Mouse (Mus musculus) kidney, adult 9 months (tissue): ENCODE results near the gene Plch2.
"Not testable (repeated sequence)": the region's sequence is repeated elsewhere in the genome, so short reads cannot be mapped to it uniquely, and the experiment has no call there.

ENCODE experiments used
- DNase-seq: peaks from one replicate; pipeline ENCODE4 v3.0.0; 2022

The Plch2 gene

GRCm38 (mm10) chr4:155056724-155057123 lies at the start of gene Plch2:
Gene Plch2, minus strand, starts transcription at chr4:155056784.
- no peak for DNase-seq

DNA sequence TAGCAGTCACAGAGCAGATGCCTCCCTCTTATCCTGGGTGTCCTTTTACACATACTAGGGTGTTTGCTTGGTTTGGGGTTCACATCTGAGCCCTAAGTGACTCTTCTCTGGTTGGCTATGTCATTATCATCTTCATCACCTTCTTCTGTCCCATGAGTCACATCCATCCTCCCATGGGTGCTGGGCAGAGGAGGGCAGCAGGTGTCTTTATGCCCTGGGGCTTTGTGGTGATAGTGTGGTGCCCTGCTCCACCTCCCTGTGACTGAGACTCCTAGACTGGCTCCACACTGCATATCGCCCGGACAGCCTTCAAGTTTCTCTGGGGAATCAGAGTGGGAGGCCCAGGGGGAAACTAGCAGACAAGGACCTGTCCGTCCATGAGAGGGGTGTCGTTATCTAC lies 42.0 kb upstream of the Plch2 start:
- DNase-seq, result no peak

- no peak for DNase-seq
Measured at GRCm38 (mm10) chr4:155097452-155097851, 40.9 kb upstream of the Plch2 start.

DNA sequence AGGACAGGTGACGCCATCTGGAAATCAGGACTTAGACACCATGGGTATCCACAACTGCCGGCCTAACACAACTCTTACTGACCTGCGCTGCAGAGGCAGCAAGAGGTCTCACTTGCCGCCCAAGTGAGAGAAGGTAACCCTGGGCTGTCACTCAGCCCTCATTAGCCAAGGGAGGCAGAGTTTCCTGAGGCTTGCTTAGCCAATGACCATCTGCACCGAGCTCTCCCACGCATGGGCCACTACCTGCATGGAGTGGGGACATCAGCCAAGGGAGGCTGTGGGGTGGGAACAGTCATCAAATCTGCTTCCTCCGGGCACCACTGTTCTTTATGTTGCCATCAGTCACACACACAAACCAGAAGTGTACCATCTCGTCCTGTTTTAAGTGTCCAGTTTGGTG lies 39.4 kb upstream of the Plch2 start:
- no peak for DNase-seq

GRCm38 (mm10) chr4:155095238-155095900 lies 38.8 kb upstream of the Plch2 start:
- peak; percentile 91 for DNase-seq

DNA sequence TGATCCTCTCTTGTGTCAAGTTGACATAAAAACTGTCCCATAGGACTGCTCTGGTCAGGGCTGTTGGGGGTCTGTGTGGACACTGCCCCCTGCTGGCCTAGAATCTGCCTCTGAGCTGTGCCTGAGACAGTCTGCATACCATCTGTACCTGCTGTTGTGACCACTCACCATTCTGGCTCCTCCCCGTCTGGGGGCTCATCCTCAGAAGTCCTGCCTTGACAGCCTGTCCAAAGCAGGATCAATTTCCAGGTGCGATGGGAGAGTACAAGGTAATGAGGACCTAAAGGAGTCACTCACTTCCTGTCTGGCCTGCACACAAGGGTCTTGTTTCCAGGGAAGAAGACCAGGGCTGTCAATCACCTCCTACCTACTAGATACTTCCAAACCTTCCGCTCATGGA lies 38.0 kb upstream of the Plch2 start:
- peak; percentile 52 for DNase-seq

DNA sequence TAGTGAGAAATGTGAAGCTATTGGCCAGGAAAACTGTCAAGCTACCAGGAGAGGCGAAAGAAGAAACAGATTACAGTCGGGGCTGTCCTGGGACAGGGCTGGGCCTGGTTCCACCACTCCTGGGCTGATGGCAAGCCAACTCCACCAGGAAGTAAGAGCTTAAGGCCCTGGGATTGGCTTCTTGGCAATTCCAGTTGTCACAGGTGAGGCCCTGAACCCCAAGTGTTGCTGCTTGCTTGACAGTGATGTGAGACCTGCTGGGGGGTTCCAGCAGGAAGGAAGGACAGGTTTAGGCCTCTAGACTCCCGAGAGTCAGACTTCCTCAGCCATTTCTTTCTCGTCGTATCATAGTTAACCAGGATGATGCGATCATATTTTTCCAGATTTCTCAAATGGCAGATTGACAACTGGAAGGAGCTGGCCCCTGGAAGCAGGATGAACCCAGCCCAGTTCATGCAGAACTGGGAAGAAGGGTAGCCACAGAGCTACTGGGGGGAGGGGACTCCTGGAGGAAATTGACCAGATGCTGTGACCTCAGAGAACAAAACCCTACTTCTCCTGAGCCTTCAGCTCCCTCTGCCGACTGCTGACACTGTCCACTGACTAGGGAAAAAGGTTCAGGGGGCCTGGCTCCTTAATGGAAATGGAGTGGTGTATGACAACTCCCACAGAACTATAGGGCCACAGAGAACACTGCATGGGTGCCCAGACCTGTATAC lies 37.0 kb upstream of the Plch2 start:
- DNase-seq, result no peak

- no peak for DNase-seq
Measured at GRCm38 (mm10) chr4:155092718-155093430, 36.3 kb upstream of the Plch2 start.

GRCm38 (mm10) chr4:155090688-155091449 lies 34.3 kb upstream of the Plch2 start:
- no peak for DNase-seq

DNA sequence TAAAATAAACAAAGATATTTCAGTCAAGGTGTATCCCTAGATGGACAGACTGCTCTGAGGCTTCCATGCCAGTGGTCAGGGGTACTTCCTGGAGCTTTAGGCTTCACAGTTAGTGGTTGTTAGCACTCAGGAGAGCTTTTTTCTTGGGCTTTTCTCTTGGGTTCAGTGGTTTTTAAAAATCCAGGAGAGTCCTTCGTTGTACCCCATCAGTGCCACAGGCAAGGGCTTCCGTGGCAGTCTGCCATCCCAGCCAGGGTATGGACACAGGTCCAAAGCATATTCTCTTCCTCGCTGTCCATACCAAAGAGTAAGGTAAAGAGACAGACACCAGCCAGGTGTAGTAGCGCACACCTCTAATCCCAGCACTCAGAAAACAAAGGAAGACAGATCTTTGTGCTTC lies 33.6 kb upstream of the Plch2 start:
- no peak for DNase-seq

GRCm38 (mm10) chr4:155089241-155089640 lies 32.7 kb upstream of the Plch2 start:
- no peak for DNase-seq

DNA sequence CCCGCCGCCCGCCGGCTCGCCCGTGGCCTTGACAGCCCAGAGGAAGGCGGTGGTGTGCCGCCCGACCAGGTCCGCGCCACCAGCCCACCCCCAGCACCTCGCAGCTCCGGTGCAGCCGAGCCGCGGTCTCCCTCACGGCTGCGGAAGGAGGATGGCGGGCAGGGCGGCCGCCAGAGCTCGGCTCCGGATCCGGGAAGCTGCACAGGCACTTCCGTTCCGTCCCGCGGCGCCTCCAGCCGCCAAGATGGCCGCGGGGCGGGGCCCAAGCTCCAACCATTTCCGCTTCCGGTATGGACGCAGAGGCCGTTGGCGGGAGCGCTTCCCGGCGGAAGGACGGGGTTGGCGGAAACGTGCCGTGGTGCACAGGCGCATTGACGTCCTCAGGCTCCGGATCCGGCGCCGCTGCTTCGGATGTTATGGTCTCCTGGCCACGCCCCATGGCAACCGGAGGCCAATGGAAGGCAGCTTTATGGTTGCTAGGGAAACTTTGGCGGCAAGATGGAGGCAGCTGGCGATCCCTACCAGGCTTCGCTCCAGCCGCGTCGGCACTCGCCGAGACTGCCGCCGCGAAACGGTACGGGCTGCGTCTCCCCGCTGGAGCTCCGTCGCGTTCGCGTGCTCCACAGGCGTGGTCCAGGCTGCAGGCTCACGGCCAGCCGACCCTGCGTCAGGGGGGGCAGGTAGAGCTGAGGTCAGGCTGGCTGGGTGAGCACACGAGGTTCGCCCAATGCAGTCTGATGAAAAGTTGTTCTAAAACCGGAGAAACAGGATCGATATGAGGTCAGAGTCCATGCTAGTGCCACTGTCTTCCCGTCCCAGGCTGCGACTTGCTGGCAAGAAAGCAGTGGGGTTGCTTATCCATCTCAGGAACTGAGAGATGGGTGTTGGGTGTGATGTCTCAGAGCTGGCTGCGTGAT lies 29.8 kb upstream of the Plch2 start, which contains the start of the genes Rer1 and Morn1:
Rer1 (minus strand) TSS at position 275 of the 917 bp plus-strand sequence.
Morn1 (plus strand) TSS at position 470 of the 917 bp plus-strand sequence.
- peak; percentile 100 for DNase-seq

DNA sequence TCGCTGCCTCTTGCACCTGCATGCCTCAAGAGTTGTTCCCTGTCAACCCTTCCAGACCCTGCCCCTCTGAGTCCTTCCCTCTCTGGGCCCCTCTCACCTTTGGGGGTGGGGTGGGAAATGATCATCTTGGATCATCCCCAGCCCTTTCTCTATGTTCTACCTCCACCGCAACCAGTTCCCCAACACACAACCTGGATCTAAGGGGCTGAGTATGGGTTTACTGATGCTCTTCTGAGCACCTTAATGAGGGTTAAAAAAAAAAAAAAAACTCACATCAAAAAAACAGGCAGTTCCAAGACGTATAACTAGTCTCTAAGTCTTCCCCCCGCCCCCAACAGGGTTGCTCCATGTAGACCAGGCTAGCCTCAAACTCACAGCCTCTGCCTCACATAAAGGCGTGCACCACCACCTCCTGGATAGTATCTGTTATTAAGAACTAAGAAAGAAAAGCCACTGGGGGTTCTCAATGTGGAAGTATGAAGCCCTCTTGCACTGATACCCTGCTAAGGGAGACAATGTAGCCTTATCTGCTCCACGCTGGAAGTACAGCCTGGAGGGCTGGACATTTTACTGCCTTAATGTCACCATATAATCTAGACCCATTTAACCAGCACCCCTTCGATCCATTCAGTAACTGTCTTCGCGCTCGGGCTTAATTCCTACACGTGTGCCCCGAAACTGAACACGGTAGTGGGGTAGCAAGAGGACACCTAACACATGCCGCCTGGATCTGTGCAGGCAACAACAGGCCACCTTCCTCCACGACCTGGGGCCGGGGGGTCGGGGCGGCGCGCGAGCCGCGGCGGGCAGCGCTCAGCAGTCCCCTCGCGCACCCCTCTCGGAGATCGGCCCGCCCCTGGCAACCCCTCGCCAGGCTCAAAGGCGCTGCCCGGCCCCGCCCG lies 28.9 kb upstream of the Plch2 start:
- DNase-seq, result no peak

- peak; percentile 53 for DNase-seq
Measured at GRCm38 (mm10) chr4:155084351-155084750, 27.8 kb upstream of the Plch2 start.

- peak; percentile 60 for DNase-seq
Measured at GRCm38 (mm10) chr4:155083553-155083952, 27.0 kb upstream of the Plch2 start.

GRCm38 (mm10) chr4:155079666-155080065 lies 23.1 kb upstream of the Plch2 start:
- no peak for DNase-seq

DNA sequence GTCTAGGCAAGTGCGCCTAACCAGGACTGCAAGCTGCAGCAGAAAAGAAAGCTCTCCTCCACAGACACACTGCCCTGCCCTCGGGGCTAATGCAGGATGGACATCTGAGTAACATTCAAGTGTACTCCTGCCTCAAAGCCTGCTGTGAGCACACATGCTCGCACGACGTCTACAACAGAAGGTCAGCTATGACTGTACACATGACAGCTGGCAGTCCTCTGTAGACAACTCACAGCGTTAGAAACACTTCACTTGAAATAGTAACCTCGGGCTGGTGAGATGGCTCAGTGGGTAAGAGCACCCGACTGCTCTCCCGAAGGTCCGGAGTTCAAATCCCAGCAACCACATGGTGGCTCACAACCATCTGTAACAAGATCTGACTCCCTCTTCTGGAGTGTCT lies 22.2 kb upstream of the Plch2 start:
- DNase-seq, result not testable (repeated sequence)

DNA sequence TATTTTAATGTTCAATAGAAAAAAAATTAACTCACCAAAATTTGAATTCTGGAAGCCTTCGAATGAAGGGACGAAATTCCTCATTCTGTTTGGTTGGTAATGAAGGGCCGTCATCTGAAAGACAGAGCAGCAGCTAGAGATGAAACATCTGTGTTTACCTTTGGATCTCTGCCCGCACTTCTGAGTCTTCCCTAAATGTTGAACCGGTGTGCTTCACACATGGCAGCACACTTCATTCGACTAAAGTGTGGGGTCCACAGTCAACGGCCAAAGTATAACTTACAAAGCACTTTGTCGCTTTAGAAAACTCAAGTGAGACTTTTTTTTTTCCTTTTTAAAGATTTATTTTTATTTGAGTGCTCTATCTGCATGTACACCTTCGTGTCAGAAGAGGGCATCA lies 20.1 kb upstream of the Plch2 start:
- DNase-seq, result peak; percentile 48

DNA sequence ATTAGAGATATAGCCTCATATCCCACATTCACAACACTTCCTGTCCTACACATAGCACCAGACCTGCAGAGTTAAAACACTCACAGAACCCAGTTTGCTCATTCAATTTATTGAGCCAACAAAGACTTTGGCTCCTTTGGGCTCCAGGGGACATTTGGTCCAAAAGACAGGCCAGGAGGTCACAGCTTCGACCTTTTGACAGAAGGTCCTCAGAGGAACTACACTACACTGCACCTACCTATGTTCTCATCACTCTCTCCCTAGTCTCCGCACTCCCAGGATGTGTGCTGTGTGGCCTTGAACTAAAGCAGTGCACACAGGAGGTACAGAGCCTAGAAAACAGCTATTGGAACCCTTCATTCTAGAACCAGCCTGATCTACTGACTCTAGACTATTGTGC lies 19.2 kb upstream of the Plch2 start:
- peak; percentile 68 for DNase-seq

DNA sequence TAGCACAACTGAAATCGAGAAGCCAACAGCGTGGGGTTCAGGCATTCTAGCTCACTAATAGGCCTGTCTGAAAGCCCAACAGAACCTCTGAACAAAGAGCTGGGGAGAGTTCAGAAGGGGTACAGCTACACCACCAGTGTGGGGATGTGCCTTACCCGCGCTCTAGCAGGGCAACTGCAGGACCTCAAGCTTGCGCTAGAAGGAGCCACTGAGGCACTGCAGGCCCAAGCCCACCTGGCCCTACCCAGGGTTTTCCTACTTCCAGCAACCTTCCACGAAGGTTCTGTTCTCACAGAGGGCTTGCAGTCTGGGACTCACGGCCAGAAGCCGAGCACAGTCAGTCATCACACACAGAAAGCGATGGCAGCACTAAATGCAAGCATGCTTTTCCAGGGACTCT lies 18.6 kb upstream of the Plch2 start:
- no peak for DNase-seq

GRCm38 (mm10) chr4:155074418-155074817 lies 17.8 kb upstream of the Plch2 start:
- no peak for DNase-seq
